Mouse (Mus musculus): ENCODE measurements around the gene Nudt16l1.

Nudt16l1 gene

DNA sequence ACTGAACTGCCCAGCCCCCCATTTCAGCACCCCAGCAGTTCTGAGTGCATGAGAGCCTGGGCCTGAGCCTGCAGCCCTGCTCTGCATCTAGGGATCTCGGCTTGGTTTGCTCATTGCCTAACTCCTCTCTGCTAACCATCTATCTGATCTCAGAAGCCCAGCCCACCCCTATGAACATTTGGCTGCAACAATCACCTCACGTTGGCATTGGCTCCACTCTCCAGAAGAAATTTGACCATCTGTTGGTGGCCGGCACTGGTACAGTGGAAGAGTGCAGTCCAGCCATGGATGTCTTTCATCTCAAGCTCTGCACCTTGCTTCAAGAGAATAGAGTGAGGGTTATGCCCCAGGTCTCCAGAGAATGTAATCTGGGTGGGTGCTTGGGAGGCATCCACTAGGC lies 18.9 kb downstream of the Nudt16l1 start:
- no peak for DNase-seq (ENCODE audit: low spot score)

DNA sequence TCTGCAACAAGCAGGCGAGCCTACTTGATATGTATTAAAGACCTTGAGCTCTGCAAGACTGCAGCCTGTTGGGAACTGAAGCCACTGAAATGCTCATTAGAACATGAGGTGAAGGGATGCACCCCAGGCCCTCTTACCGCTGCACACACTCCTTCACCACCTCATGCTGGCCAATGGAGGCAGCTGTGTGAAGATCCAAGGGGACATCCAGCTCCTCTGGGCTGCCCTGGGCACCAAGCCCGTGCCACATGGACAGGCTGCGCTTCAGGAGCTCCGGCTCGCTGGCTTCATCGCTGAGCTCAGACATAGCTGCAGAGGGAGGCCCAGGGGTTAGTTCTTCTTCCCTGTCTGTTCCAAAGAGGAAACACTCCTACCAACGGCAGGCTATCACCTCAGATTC lies 21.7 kb downstream of the Nudt16l1 start:
- DNase-seq (ENCODE audit: low spot score): no peak

DNA sequence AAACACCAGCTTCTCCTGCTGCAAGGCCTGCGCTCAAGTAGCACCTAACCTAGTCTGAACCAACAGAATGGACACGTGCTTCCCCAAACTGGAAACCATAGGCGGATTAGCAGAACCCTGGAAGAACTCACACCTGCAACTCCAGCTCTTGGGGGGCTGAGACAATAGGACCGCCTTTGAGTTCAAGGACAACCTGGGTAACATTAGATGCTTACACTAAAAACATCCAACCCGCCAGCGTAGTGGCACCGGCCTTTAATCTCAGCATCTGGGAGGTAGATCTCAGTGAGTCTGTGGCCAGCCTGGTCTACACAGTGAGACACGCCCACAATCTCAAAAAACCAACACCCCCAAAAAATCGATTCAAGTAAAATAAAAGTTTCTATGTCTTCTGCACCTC lies 24.8 kb downstream of the Nudt16l1 start:
- DNase-seq (ENCODE audit: low spot score): no peak

DNA sequence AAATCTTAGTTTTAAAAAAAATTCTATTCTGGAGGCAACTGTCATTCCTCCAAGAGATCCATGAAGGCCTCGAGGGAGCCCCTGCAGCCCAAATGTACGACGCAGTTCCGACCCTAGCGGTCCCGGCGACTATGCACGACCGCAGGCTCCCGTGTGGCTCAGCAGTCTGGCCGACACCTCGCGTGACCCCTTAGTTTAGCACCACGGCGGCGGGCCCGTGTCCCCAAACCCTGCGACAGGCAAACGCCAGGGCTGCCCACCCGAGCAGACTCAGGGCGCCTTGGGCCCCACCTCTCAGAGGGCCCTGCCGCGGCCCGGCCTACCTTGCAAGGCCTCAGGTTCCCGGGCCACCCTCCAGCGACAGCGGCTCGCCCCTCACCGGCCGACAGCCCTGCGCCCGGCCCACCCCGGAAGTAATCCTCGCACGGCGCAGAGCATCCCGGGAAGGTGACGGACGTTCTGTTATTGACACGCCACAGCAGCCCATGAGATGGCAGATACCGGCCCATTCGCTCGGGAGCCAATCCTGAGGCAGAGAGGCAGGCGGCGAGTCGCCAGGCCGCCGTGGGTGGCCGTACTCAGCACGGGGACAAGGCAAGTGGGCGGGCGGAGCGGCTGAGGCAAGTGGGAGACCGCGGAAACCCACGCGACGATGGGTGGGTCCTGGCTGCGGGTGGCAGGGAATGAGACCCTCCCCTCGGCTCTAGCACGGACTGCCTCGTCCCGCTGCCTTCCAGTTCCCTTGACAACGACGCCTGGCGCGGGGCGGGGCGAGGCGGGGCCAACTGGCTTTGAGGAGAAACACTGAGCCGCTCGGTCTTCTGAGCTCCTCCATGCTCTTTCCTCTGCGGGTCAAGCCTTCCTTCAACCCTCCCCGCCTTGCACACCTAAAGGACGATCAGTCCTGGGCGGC lies 25.5 kb downstream of the Nudt16l1 start, which contains the start of gene Anks3:
Anks3 (minus strand) TSS at position 409 of the 913 bp plus-strand sequence.
- peak; percentile 95 for DNase-seq (ENCODE audit: low spot score)

DNA sequence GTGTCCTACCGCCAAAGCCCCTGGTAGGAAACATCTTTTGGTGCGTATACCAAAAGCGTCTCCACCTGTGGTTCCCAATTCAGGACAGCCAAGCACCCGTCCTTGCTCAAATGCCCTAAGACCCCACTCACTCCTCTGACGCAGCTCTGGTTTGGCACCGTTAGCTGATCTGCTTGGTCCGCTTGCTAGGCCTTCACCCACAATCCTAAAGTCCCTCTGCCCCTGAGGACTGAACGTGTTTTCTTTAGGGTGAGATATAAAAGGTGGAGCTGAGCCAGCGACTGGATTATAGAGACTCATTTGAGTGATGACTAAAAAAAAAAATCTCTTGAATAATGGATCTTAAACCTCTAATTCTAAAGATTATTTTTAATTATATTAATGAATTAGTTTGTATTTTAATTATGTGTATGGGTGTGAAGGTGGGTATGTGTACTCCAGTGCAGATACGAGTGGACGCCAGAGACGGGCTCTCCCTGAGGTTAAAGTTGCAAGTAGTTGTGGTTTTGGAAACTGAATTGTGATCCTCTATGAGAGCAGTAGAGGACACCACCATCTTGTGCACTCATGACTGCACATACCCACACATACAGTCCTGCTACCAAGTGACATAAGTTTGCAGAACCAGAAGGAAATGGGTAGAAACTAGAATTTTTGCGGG lies 26.3 kb downstream of the Nudt16l1 start:
- DNase-seq (ENCODE audit: low spot score): no peak

DNA sequence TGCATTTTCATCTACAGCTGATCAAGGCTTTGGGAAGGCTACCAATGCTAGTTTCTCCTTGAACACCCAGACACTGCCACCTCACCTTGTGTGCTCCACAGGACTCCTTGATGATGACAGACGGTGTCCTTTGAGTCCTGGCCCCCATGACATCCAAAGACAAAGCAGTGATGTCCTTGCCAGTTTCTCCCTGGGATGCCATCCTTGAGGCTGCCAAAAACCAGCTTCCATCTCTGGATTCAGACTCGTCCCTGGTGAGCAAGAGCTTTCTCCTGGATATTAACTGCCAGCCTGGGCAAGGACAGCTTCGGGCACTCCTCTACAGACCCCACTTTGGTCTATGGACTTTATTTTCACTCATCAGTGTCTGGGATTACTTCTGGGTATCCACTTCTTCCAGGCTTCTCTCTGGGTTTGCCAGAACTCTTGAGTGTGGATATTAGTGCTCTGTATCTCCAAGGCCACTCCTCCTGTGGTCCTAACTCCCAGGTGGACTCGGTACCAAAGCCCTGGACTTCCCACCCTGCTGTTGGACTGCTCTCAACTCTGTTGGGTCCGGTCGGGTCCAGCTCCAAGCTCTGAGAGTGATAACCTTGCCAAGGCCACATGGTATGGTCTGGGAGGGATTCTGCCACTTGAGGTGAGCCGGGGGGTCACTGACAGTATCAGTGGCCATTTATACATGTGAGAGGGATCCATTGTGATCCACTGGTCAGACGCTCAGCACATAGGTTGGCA lies 27.0 kb downstream of the Nudt16l1 start:
- no peak for DNase-seq (ENCODE audit: low spot score)

DNA sequence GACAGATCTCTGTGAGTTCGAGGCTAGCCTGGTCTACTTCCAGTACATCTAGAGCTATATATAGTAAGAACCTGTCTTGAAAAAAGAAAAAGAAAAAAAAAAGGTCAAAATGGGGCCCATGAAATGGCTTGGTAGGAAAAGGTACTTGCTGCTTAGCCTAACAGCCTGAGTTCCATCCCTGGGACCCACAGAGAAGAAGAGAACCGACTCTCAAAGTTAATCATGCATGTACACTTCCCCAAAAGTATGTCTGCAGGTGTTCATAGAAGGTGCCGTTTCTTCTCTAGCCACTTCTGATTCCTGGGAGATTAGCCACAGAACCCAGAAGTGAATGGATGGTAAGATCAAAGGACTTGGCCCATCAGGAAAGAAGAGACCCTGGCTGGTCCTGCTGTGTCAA lies 29.9 kb downstream of the Nudt16l1 start:
- DNase-seq (ENCODE audit: low spot score): no peak

DNA sequence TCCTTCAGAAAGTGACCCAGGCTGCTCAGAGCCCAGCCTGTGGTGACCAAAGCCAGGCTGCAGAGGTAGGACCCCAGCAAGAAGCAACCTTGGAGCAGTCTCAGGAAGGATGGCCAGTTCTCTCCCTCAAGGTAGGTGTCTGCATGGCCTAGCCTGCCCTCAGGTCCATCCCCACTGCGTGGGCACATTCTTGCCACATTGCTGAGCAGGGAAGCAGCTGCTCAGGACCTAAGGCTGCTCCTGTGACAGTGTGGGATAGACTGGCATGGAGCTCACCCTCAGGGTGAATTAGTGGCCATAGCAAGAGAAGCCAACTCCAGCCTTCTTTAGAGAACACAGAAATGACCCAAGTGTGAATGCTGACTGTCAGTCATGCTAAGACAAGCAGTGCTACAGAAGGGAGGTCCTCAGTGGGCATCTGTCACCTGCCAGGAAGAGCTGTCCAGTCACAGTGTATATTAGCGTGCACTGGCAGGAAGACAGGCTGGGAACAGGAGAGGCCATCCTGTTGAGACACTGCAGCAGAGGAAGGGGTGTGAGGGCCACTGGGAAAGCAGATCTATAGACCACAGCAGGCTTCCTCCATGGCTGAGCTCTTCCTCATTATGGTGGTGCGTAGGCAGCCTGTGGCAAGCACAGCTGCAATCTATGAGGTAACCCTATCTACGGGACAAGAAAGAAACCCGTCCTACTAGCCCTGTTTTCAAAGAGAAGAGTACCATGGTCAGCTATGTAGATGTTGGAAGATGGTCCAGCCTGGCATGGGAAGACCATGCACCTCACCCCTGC lies 30.7 kb downstream of the Nudt16l1 start:
- no peak for DNase-seq (ENCODE audit: low spot score)

DNA sequence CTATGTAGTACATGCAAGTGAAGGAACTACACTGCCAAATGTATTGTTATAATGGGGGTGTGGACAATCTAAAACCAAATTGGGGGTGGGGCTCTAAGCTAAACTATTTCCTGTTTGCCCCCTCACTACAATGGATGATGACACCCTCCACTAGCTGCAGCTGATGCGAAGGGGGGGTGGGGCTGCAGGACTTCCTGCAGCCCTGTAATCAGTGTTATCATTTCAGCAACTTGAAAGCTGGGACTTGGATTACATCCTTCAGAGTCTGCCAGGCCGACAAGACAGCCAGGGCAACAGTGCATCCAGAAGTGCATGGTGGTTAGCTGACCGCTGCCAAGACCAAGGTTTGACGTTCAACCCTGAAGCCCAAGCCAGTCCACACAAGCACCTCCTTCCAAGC lies 33.1 kb downstream of the Nudt16l1 start:
- DNase-seq (ENCODE audit: low spot score): no peak

DNA sequence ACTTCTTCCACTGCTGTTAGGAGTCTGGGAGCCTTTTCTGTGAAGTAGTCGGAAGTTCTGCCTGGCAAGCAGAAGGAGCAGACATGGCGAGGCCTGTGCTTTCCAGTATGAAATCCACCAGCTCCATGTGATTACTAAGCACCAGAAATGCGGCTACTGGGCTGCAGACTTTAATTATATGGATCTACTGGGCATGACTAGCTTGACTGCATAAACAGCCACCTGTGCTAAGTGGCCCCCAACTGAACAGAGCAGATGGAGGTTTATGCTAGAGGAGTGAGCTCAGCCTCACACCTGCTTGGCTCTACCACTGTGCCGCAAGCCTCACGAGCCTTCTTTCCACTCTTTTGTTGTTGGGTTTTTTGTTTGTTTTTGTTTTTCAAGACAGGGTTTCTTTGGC lies 36.0 kb downstream of the Nudt16l1 start:
- no peak for DNase-seq (ENCODE audit: low spot score)

DNA sequence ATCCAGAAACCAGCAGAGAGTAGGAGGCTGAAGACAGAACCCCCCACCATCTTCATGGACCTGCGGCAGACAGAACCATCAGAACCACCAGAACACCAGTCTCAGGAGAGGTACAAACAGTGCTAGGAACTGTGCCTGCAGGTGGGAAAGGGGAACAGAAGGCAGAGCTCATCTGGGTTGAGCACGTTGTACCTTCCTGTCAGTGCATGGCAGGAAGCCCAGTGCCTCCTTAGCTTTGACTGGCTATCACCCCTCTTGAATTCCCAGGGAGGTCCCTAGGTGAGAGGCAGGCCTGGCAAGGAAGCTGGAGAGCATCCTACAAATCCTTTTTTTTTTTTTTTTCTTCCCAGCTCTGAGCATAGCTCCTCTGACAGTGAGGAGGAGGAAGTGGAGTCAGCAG lies 37.6 kb downstream of the Nudt16l1 start:
- no peak for DNase-seq (ENCODE audit: low spot score)

DNA sequence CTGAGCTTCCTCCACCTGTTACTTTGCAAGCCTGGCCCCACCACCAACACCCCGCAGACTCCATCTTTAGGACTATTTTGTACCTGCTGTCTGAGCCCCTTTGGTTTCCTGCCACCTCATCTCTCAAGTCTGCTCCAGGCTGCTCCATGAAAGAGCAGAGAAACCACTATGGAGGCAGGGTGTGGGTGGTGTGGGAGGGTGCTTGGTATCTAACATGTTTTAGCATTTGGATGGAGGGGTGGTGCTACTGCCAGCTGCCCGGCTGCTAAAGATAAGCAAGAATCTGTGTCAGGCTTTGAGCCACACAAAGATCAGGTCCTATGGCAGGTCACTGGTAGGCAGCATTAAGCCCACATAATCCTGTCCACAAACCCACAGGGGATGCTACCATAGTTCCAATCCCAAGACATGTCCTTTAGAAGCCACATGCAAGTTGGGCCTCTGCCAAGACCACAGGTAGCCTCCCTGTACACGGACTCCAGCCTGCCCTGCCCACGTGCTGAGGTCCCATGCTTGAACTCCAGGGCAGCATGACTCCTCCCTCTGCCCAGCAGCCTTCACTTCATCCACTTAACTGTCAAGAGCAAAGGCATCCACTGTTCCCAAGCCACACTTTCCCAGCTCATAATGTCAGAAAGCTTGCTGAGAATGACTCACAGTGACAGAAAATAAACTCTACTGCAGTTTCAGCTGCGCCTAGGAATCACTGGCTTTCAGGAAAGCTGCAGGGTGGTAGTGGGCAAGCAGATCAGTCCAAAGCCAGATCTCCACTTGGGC lies 39.9 kb downstream of the Nudt16l1 start:
- no peak for DNase-seq (ENCODE audit: low spot score)

DNA sequence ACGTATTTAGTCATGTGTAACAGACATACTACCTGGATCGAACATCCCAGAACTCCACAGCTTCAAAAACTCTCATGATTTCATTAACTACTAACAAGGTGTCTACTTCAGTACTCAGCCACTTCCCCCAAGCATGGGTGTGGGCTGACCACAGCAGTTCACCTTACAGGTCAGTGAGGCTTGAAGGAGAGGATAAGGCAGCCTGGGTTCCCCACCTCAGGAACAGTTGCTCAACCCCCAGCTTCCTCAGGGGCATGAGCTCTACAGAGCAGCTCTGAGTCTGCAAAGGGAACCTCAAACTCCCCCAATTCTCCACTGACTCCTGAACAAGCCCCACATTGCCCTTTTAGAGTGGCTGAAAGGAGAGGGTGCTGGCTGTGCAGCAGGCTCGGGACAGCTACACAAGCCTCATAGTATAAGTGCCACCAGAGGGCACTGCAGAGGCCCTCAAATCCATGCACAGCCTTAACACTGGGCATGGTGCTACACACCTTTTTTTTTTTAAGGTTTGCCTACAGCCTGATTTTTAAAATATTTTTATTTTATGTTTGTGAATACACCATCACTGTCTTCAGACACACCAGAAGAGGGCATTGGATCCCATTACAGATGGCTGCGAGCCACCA lies 41.3 kb downstream of the Nudt16l1 start:
- peak; percentile 65 for DNase-seq (ENCODE audit: low spot score)

DNA sequence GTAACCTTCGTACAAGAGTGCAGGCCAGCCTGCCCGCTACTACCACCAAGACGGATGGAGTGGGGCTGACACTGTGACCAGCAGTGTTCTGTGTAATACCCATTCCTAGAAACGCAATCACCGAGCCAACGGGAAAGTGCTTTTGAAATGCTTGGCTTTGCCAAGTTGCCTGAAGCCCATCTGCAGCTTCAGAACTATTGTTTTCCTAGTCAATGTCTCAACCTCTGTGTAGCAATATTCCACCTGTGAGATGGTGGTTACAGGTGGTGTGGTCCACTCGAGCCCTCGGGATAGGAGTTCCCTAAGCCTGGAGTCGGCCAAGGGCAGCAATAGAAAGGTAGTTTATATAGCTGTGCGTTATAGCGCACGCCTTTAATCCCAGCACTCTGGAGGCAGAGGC lies 46.2 kb downstream of the Nudt16l1 start:
- DNase-seq (ENCODE audit: low spot score): no peak
